Mouse (Mus musculus): ENCODE data around the gene Pabpc4. TPM values are rescaled to one million over a fixed set of nuclear protein-coding genes. Genes with fewer than 3 reads are reported as not detected.

Pabpc4 gene
- polyA plus RNA-seq, 1 experiment from 2014 or later: 35.5 TPM

GRCm38 (mm10) chr4:123340232-123340631, 78.1 kb downstream of the Pabpc4 start:
- H3K27me3 ChIP-seq: peaks cover 50% of the 10 kb centered on the region
- no peak for ATAC-seq (ENCODE audit: low FRiP score)
- H3K4me1 ChIP-seq: peaks cover 12% of the 10 kb centered on the region
- H3K9ac ChIP-seq: no peak overlapping the region
- no peak overlapping the region for H3K4me2 ChIP-seq
- H3K27ac ChIP-seq: no peak overlapping the region
- H3K9me3 ChIP-seq: no peaks in the 10 kb centered on the region
- 65% methylated on average over 5 of the region's 5 CpGs for WGBS
- H3K4me3 ChIP-seq (replicated peaks): no peak overlapping the region
- no peaks in the 10 kb centered on the region for H3K36me3 ChIP-seq (replicated peaks)

DNA sequence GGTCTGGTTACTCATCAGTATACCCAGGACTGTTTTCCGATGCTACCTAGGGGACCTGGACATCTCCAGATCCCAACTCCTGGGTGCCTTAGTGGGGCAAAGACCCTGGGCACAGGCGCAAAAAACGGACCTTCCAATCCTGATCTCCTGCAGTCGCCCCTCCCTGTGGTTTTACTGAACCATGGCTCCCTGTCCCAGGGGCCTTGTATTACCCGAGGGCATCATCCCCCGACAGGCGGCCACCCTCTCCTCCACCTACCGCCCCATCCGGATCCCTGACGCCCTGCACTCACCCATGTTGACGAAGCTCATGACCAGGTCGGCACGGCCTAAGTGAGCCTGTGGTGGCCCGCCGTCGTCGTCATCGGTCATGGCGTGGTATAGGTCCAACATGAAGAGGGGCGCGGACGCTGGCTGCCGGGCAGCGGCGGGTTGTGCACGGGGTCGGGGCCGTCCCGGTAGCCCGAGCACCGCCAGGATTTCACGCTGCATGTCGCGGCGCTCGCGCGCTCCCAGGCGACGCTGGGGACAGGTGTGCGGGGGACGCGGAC, 80.0 kb downstream of the Pabpc4 start:
- peak overlapping the region; percentile 49 for H3K9ac ChIP-seq
- 0 out of 2 replicates have a peak, but pooled peaks cover 1% of the 10 kb centered on the region for H3K36me3 ChIP-seq (replicated peaks)
- H3K27me3 ChIP-seq: peaks cover 47% of the 10 kb centered on the region
- no peaks in the 10 kb centered on the region for H3K9me3 ChIP-seq
- peaks cover 12% of the 10 kb centered on the region for H3K4me1 ChIP-seq
- 3% methylated on average over 43 of the region's 43 CpGs for WGBS
- peak; percentile 34 for ATAC-seq (ENCODE audit: low FRiP score)
- H3K4me2 ChIP-seq: peak overlapping the region; percentile 93
- H3K4me3 ChIP-seq (replicated peaks): peak overlapping the region; percentile 55
- no peak overlapping the region for H3K27ac ChIP-seq

- H3K27me3 ChIP-seq: peaks cover 47% of the 10 kb centered on the region
- H3K4me1 ChIP-seq: peaks cover 12% of the 10 kb centered on the region
- peak within 1 kb of the TSS; percentile 93 for H3K4me2 ChIP-seq
- H3K9ac ChIP-seq: peak within 1 kb of the TSS; percentile 49
- under 1% methylated on average over 61 of the region's 65 CpGs for WGBS
- peak; percentile 92 for ATAC-seq (ENCODE audit: low FRiP score)
- H3K27ac ChIP-seq: no peak within 1 kb of the TSS
- H3K9me3 ChIP-seq: no peaks in the 10 kb centered on the region
- peaks cover 8% of the 10 kb centered on the region for H3K36me3 ChIP-seq (replicated peaks)
- peak within 1 kb of the TSS; percentile 55 for H3K4me3 ChIP-seq (replicated peaks)
These were observed 80.7 kb downstream of the Pabpc4 start, which contains the start of gene Bmp8a for GRCm38 (mm10) chr4:123342642-123343470. TSS of gene Bmp8a (minus strand) at chr4:123343252.

DNA sequence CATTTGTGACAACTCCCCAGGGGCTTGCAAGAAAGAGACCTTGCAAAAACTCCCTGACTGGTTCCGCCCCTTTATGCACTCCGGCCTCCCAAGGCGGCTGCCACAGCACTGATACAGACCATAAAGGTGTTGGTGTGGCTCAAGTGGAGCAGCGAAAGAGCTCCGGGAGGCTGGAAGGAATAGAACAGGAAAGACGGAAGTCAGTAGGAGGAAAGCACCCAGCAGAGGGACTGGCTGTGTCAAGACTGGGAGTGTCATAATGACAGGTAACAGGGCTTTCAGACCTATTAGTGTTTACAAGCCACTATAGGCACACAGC, 81.3 kb downstream of the Pabpc4 start:
- Histone ChIP-seq H3K36me3 (replicated peaks) (peaks cover 14% of the 10 kb centered on the region), H3K4me1 (peaks cover 12% of the 10 kb centered on the region), H3K27me3 (peaks cover 47% of the 10 kb centered on the region), H3K9ac (peak overlapping the region; percentile 49; the same call in 1 of the 2 replicates), H3K9me3 (no peaks in the 10 kb centered on the region), H3K4me3 (replicated peaks) (peak overlapping the region; percentile 55), H3K4me2 (peak overlapping the region; percentile 93), H3K27ac (no peak overlapping the region)
- 10% methylated on average over 6 of the region's 6 CpGs for WGBS
- ATAC-seq (ENCODE audit: low FRiP score): no peak

Other genes starting within 250 kb of the Pabpc4 start
- gene Trit1, start 245.8 kb upstream of the Pabpc4 start, polyA plus RNA-seq (2016; fragmentation: Nextera tagmentation; extraction: Ambion mirVana): 29.3 and 29.7 TPM in 2 replicates
- 0.17 and 0.24 TPM in 2 replicates for gene Bmp8b, start 157.2 kb upstream of the Pabpc4 start, polyA plus RNA-seq (2016; fragmentation: Nextera tagmentation; extraction: Ambion mirVana)
- 0.15 and 0.17 TPM in 2 replicates for gene Oxct2b, start 146.1 kb upstream of the Pabpc4 start, polyA plus RNA-seq (2016; fragmentation: Nextera tagmentation; extraction: Ambion mirVana)
- 103 and 109 TPM in 2 replicates for gene Ppie, start 122.4 kb upstream of the Pabpc4 start, polyA plus RNA-seq (2016; fragmentation: Nextera tagmentation; extraction: Ambion mirVana)
- gene Hpcal4, start 79.1 kb upstream of the Pabpc4 start, polyA plus RNA-seq (2016; fragmentation: Nextera tagmentation; extraction: Ambion mirVana): 2.5 and 2.6 TPM in 2 replicates
- gene Nt5c1a, start 60.8 kb upstream of the Pabpc4 start, polyA plus RNA-seq (2016; fragmentation: Nextera tagmentation; extraction: Ambion mirVana): not detected in 2 replicates
- gene Heyl, start 28.8 kb upstream of the Pabpc4 start, polyA plus RNA-seq (2016; fragmentation: Nextera tagmentation; extraction: Ambion mirVana): 5.1 and 5.9 TPM in 2 replicates
- not detected in 2 replicates for gene Oxct2a, start 61.3 kb downstream of the Pabpc4 start, polyA plus RNA-seq (2016; fragmentation: Nextera tagmentation; extraction: Ambion mirVana)
- gene Bmp8a, start 80.9 kb downstream of the Pabpc4 start, polyA plus RNA-seq (2016; fragmentation: Nextera tagmentation; extraction: Ambion mirVana): 0.29 TPM in 1 of 2 replicates, not detected in the other